Mouse (Mus musculus) urinary bladder, adult 18-20 months (tissue): ENCODE results near the gene Zfp651.

Experiments used
- DNase-seq, 2 experiments: peaks; one replicate each; pipeline ENCODE4 v3.0.0; 2022; ENCODE audit warnings: low spot score in 2 of 2, mixed read lengths in 2 of 2

Zfp651 gene

DNA sequence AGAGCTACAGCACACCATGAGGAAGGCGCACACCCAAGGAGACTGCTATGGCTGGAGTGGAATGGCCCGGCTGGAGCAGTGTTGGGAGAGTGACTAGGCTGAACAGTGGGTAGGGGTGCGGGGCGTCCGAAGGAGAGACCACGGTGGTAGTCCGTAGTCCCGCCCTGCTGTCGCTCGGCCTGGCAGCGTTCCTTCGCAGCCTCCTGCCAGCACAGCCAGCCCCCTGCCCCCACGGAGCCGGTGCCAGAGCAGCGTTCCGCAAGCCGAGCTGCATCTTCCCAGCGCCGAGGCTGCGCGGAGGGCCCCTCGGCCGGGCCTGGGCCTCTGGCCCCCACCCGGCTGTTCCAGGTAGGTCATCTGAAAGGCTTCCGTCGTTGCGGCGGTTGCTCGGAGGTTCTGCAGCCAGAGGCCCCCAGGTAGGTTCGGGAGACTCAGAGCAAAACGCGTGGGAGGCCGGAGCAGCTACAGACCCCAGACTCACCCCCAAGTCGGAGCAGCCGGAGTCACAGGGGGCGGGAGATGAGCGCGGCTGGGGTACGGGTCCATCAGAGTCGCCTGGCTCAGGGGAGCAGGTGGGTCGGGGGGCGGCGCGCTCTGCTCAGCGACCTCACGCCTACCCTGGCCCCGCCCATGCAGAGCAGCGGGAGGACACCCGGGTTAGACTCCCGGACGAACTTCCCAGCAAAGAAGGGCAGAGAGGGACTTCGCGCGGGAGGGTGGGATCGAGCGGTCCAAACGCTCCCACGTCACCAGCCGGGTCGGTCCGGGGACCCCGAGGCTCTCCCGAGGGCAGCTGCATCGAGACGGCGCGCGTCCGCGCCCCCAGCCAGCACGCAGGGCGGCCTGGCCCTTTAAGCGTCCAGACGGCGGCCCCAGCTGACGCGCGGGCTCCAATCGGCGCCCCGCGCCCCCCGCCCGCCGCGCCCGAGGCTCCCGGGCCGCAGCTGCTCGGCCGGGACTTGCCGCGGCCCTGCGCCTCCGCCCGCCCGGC, at the start of gene Zfp651:
TSS of gene Zfp651 (plus strand) at position 240 of the 991 bp plus-strand sequence.
- peak in 1 of 2 experiments; percentile 44 for DNase-seq

DNA sequence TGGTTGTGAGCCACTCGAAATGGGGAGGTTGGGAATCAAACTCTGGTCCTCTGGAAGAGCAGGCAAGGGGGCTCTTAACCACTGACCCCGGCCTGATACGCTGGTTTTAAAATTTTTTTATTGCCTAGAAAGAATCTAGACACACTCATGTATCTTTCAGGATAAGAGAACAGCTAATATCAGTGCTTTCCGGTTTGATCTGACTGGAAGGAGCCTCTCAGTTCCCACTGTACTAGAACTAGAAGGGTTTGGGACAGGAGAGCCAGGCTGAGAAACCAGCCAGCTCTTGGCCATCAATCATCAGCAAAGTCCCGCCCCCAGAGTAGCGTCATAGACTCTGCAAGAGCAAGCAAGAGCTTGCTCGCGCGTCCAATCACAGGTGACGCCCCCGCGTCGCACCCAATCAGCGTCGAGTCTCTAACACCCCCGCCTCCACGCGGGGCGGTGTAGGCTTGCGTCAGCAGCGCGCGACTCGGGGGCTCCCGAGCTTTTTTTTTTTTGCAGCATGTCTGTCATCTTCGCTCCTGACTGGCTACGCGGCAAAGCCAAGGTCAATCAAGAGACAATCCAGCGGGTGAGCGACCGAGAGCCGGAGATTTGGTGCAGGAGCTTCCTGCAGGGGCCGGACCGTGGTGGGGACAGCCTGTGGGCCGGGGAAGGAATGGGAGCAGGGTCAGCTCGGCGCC, 49.1 kb upstream of the Zfp651 start, which contains the start of gene Ss18l2:
TSS of gene Ss18l2 (plus strand) at position 432 of the 686 bp plus-strand sequence.
- DNase-seq, result peak; percentile 92 to 95

DNA sequence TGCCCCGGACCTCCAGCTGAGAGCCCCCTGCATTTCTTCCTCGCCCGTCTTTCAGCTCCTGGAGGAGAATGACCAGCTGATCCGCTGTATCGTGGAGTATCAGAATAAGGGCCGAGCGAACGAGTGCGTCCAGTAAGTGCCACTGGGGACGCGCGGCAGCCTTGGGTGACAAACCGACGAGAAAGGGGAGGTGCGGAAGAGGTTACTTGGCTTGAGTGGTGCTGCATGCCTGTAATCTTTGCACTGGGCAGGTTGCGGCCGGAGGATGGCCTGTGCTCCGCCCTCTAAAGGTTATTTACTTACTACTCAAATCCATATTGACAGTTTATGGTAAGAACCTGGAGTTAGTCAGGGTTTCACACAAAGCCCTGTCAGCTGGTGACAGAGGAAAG, 48.5 kb upstream of the Zfp651 start:
- DNase-seq, result peak in 1 of 2 experiments; percentile 21

DNA sequence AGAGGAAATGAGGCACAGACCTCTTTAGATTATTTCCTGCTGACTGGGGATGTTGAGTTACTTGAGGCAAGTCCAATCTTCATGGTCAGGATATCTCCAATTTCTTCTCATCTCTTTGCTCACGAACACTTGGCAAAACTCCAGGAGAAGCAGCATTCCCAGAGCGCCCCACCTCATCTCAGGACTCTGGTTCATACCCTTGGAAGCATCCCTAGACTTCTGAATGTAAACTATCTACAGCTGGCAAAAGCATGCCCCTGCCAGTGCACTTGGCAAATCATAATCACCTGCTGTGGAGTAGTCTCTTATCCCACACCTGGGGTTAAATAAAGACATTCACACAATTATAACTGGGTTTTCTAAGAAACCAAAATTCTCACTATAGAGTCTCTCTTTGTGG, 42.1 kb upstream of the Zfp651 start:
- no peak for DNase-seq

DNA sequence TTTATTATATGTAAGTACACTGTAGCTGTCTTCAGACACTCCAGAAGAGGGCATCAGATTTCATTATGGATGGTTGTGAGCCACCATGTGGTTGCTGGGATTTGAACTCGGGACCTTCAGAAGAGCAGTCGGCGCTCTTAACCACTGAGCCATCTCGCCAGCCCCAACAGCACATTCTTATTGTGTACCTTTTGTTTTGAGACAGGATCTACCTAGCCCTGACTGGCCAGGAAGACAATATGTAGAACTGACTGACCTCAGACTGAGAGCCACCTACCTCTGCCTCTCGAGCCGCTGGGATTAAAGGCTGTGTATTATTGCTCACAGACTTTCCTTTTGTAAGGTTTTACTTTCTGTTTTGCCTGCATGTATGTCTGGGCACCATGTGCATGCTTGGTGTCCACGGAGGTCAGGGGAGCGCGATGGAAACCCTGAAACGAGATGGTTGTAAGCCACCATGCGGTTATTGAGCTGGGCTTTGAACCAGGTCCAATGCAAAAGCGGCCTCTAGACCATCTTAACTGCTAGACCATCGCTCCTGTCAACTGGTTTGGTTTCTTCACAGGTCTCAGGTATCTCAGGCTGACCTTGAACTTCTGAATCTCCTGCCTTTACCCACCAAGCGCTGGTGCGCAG, 40.9 kb upstream of the Zfp651 start:
- DNase-seq, result peak in 1 of 2 experiments; percentile 17

DNA sequence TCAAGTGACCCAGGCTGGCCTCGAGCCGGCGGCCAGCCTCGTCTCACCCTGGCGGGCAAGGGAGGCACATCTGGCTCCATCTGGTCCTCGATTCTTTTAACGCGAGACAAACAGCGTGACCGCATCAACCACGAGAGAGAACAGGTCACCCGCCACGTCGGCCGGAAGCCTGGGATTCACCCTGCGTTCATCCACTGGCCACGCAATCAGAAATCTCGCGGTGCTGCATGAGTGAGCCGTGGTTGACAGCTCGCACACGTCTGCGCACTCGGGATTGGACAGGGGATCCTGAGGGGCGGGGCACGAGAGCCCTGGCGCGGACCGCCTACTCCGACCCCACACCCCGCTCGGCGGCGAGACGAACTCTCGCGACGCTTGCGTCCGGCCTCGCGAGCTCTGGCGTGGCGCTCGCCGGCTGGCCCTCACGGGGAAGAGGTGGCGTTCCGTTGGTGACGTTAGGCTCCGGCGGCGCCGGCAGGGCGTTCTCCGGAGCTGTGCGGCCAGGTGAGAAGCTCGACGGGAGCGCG, 40.3 kb upstream of the Zfp651 start, which contains the start of gene Nktr:
TSS of gene Nktr (plus strand) at position 378 of the 527 bp plus-strand sequence.
- peak; percentile 90 to 97 for DNase-seq

DNA sequence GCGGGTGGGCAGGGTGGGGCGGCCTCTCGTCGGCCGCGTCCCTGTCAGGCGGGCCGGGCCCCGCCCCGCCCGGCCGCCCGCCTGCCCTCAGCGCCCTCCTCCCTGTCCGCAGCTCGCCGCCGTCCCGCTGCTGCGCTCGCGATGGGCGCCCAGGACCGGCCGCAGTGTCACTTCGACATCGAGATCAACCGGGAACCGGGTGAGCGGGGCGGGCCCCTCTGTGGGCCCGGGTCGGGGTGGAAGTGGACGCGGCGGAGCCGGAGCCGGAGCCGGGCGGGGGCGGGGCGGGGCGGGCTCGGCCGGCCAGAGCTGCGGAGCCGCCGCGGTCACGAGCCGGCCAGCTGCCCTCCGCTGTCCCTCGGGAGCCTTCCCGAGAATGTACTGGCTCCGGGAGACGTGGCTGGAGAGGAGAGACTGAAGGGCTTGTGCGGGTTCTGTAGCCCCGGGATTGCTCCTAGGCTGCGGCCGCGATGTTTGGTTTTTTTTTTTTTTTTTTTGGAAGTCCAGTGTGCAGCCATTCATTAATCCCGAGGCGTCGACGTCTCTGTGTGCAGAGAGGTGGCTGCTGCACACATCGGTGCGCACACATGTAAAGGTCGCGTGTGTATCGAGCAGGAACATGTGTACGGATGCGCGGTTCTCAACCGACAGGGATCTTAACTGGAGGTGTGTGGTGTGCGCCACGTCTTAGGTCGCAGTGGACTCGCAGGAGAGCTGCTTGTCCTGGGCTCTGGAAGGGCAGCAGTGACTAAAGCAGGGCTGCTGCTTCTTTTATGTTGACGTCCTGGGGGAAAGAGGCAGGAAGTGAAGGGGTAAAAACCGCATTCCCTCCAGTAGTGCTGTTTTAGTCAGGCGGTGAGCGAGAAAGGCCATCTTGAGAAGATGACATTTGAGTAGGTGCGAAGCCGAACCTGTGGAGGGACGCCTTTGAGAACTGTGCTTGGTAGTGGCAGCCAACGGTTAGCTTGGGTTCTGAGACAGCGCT, 39.5 kb upstream of the Zfp651 start:
- DNase-seq, result peak in 1 of 2 experiments; percentile 68

DNA sequence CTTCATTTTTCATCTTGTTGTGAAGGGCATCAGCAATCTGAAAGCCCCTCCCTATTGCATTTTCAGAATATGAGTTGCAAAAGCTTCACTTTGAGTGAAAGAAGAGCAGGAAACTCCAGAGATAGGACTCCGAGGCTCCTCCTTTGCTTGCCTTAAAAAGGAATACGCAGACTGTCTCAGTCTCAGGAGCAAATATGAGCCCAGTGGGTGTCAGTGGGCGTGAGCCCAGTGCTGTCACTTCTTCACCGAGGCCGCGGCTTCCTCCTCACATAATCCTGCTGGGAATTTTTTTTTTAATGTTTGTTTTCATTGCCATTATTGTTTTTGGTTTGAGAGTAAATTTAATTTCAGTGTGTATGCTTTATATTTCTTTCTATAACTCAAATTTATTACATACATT, 18.6 kb upstream of the Zfp651 start:
- DNase-seq, result no peak

DNA sequence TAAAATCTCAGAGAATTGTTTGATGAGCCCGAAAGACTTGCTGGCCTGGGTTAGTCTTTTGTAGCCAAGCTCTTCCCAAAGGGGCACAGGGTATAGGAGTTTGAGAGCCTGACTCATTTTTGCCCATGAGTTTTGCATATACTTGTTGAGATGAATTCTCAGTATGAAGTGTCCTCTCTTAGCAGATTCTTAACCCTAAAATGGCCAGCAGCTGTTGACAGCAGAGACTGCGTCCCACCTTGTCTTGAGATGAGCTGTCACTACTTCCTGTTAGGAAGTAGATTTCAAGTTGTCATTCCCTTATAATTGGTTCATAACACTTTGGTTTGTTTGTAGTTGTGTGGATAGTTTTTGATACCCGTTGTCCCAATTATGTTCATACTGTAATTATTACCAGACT, 18.0 kb upstream of the Zfp651 start:
- no peak for DNase-seq

DNA sequence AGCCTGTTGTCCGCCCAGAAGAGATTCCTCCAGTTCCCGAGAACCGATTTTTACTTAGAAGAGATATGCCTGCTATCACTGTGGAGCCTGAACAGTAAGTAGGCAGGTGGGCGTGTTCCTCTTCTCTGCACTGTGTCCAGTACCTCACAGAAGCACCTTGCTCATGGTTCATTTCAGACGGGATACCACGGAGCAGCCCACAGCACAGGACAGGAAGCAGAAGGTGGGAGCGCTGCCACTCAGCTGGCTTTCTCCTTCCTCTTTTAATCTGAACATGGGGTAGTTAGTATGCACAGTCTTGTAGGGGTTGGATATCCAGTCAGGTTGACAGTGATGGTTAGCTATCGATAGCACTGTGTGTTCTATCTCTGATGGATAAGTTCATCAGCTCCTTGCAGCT, 15.1 kb upstream of the Zfp651 start:
- no peak for DNase-seq

DNA sequence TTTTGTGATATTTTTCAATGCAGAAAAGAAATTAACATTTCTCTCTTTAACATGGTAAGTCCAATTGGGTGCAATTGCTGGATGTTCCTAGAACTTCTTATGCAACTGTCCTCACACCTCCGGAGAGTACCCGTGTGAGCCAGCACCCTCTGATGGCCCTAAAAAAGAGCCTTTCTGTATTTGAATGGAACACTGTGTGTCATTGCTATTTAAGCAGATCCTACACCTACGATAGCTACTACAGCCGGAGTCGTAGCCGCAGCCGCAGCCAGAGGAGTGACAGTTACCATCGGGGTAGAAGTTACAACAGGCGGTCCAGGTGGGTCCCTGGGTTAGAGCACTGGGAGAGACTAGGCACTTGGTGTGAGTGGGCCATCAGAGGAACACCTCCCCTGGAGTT, 6.4 kb upstream of the Zfp651 start:
- DNase-seq, result no peak

DNA sequence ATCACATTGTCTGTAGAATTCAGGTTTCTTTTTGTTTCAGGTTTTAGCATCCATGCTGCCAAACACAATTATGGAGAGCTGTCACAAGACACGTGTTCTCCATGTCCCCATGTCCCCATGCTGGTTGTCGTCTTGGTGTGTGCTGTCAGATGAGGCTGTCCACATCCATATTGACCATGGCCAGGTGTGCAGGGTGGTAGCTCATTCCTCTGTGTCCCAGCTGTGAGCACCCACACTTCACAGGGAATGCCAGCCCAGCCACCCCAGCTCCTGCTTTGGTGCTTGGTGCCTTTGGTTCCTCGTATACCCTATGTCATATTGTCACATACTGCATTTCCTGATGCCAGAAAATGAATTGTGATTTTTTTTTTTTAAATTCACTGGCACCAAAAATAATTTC, 4.5 kb upstream of the Zfp651 start:
- DNase-seq, result no peak

DNA sequence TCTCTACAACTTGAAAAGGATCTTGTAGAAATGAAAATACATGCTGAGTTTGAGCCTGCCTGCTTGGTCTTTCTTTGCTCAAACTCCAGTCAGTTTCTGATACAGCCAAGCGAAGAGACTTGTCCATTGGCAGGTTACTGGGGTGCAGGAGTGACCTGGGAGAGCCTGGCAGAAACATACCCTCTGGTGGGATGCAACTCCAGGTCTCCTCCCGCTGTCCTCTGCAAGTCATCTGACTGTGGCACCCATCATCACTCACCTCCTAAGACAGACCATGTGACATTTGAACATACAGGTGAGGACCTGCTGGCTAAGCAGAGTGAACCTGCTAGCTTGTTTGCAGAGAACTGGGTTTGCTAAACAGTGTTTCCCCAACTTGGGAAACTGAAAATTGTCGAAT, 2.3 kb upstream of the Zfp651 start:
- no peak for DNase-seq

DNA sequence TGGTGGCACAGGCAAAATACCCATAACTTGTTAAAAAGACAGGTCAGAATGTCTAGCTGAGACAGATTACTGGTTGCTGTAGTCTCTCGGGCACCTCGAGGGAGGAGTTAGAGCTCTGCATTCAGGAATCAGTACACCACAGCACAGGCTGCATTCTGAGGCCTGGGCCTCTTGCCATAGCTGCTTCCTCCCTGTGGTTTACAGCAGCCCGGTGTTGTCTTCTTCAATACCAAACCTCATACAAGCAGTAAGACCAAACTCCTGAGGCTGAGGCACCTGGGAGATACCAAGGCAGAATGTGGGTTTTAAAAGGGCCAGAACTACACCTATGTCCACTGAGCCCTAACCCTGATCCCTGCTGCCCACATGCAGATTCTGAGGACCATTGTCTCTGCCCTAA, 1.7 kb upstream of the Zfp651 start:
- DNase-seq, result no peak

DNA sequence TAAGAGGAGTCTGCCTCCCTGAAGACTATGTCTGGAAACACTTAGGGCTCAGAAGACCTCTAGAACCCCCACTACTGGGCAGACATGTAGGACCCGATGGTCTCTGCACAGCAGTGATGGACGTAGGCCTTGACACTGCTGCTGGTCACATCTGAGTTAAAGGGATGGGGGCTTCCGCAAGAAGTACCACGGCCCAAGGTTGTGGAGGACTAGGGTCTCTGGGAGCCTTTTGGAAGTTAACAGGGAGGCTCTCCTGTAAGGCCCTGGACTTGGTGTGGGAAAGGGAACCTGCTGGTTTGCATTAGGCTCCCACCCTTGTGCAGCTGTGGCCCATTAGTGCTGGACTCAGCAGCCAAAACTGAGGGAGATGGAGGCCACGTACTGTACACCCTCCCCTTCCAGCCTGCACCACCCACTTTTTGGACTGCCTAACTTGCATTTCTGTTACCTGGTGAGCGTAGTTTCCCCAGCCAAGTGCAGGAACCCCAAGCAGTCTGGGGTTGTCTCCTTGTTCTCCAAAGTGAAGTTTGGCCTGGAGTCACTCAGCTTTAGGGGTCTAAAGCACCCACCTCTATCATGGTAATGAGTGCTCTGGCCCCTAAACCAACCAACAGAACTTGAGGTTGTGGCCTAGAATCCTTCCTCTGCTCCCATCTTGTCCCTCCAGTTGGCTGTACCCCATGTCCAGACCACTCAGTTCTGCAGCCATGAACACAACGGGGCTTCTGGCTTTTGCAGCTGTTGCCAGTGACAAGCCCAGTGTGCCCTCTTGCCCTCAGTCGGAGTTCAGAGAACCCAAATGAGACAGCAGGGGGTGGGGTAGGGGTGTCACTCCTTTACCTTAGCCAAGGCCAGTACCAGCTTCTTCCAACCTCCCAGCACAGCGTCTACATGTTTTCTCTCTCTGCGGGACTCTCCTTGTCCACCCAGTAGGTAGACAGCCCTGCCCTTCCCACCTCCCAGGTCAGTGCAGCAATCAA, 1.0 kb upstream of the Zfp651 start:
- peak in 1 of 2 experiments; percentile 29 for DNase-seq

DNA sequence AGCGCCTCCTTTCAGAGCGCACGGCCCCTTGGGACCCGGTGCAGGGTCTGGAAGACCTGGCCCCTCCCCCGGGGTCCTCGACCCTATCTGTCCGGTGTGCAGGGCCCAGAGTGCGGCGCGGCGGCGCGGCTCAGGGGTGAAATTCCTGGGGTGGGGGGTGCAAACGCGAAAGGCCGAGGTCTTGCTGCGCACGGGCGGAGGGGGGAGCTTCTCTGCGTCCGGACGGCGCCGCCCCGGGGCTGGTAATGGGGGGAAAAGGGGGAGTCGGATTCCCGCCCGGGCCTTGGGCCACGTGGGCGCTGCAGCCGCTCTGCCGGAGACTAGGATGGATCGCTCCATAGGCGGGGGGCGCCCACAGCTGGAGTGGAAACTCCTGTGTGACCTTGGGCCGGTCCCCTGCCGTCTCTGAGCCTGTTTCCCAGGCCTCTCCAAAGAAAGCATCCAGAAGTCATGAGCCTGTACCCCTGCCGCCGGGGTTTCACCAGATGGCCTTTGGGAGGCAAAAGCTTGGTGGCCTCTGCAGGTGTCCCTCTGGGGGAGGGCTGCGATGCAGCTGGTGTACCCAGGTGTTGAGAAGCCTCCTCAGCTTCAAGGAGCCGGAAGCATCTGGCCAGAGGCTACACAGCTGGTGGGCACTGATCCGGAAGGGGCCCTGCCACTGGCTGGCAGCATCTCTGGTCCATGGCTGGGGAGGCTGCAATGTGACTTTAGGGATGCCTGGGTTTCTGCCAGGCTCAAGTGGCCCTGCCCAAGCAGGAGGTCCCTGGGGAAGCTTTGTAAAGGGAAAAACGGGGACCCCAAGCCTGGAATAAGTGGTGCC, 1.4 kb downstream of the Zfp651 start:
- DNase-seq, result peak; percentile 25 to 62

DNA sequence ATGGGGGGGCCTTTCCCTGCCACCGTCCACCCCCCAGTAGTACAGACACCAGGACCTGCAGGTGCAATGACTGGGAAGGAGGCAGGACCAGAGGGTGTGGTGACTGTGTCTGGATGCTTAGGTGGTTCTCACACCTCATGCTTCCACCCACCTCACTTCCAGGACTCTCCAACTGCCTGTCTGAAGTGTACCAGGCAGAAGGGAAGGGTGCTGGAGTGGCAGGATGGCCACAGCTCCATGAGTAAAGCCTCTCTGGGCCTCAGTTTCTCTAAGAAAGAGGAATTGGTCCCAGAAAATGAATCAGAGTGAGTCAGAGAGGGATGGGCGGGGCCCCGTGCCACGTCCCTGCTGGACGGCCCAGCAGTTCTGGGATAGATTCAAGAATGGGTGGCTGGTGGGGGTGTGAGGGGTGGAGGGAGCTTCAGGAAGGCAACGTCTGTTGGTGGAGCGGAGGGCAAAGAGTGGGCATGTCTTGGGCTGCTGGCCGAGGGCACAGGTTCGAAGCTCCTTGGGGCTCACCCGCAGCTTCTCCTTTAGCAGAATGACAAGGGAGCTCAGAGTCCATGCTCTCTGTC, 2.0 kb downstream of the Zfp651 start:
- DNase-seq, result peak; percentile 17 to 29

DNA sequence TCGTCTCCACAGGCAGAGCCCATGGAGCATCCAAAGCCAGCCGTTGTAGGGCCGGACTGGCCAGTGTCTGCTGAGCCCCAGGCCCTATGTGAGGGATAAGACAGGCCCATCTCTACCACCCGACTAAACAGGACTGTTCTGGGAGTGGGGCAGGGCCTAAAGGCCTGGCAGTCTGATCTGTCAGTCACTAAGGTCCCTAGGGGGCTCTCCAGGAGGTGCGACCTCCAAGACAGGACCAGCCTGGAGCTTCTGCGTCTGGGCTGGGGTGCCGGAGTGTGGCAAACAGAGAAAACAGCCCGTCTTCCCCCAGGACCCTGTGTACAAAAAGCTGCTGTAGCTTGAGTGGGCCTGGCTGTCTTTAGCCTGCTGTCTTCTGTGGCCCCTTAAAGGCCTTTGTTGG, 2.7 kb downstream of the Zfp651 start:
- no peak for DNase-seq
